Mouse (Mus musculus): ENCODE results near the gene Aqp12. TPM values are rescaled to one million over a fixed set of nuclear protein-coding genes. Genes with fewer than 3 reads are reported as not detected.

The Aqp12 gene
- total and polyA plus RNA-seq, 3 experiments: not detected

GRCm38 (mm10) chr1:93014460-93014859 lies 8.3 kb downstream of the Aqp12 start:
- H3K4me1 ChIP-seq (ENCODE audit: control insufficient read depth in 1 of 2, insufficient read depth in 2 of 2): peaks cover 14 to 51% of the 10 kb centered on the region in 2 experiments
- peak; percentile 79 for DNase-seq (ENCODE audit: extremely low read depth)
- no peak overlapping the region for H3K27ac ChIP-seq (ENCODE audit: insufficient read depth, low read depth)
- in situ Hi-C loops (cut with MboI; ENCODE audit: low pct_ligation_motif_present, low pct_unique_long_range_greater_than_20kb, low sequenced_read_pairs): loop anchor here (5.0 kb wide), 2 partner anchors 57 to 68 kb away; no protein-coding TSS in a partner anchor
- no peak overlapping the region for H3K4me3 ChIP-seq (replicated peaks in 1 of 3; ENCODE audit: low read depth in 2 of 3, low read length in 2 of 3, poor library complexity in 1 of 3)
- H3K79me2 ChIP-seq (replicated peaks; ENCODE audit: control insufficient read depth, extremely low read depth, insufficient read depth, poor library complexity, severe bottlenecking): no peaks in the 10 kb centered on the region
- no peaks in the 10 kb centered on the region for H3K36me3 ChIP-seq (replicated peaks in 1 of 2; ENCODE audit: control insufficient read depth in 1 of 2, insufficient read depth in 1 of 2, low read length in 1 of 2)
- dilution Hi-C loops (cut with MboI; ENCODE audit: extremely low pct_ligation_motif_present, extremely low pct_unique_long_range_greater_than_20kb, low sequenced_read_pairs): no loop called here
- TF ChIP-seq MAFK (IDR thresholded peaks at IDR 0.05; ENCODE audit: insufficient replicate concordance, low read length): no peak
- TF ChIP-seq SMC3 (IDR thresholded peaks at IDR 0.05; ENCODE audit: low read depth, low read length): peak; percentile 96
- no peak for TF ChIP-seq BHLHE40 (IDR thresholded peaks at IDR 0.05; ENCODE audit: low read depth, low read length)
- TF ChIP-seq CTCF (conservative IDR thresholded peaks at IDR 0.05 in 1 of 2, IDR thresholded peaks at IDR 0.05 in 1 of 2; ENCODE audit: low read depth in 2 of 2, low read length in 2 of 2): peak; percentile 91 to 93
- TF ChIP-seq ETS1 (conservative IDR thresholded peaks at IDR 0.05; ENCODE audit: low read depth, low read length): no peak
- TF ChIP-seq RAD21 (IDR thresholded peaks at IDR 0.05; ENCODE audit: low read depth, low read length): peak; percentile 71
- peaks cover 9% of the 10 kb centered on the region for H3K27me3 ChIP-seq (replicated peaks)
- no peak overlapping the region for H3K9ac ChIP-seq (ENCODE audit: insufficient read depth, low read depth)
- no peaks in the 10 kb centered on the region for H3K9me3 ChIP-seq (replicated peaks; ENCODE audit: low read length)
- H3K4me2 ChIP-seq (ENCODE audit: insufficient read depth, low read depth, poor library complexity, severe bottlenecking): no peak overlapping the region

GRCm38 (mm10) chr1:93015136-93015535 lies 9.0 kb downstream of the Aqp12 start:
- Histone ChIP-seq H3K79me2 (replicated peaks; ENCODE audit: control insufficient read depth, extremely low read depth, insufficient read depth, poor library complexity, severe bottlenecking) (no peaks in the 10 kb centered on the region), H3K36me3 (replicated peaks in 1 of 2; ENCODE audit: control insufficient read depth in 1 of 2, insufficient read depth in 1 of 2, low read length in 1 of 2) (no peaks in the 10 kb centered on the region), H3K27me3 (replicated peaks) (peaks cover 15% of the 10 kb centered on the region), H3K4me2 (ENCODE audit: insufficient read depth, low read depth, poor library complexity, severe bottlenecking) (no peak overlapping the region), H3K9me3 (replicated peaks; ENCODE audit: low read length) (no peaks in the 10 kb centered on the region), H3K4me3 (replicated peaks in 1 of 3; ENCODE audit: low read depth in 2 of 3, low read length in 2 of 3, poor library complexity in 1 of 3) (no peak overlapping the region), H3K9ac (ENCODE audit: insufficient read depth, low read depth) (no peak overlapping the region), H3K27ac (ENCODE audit: insufficient read depth, low read depth) (no peak overlapping the region), H3K4me1 (ENCODE audit: control insufficient read depth in 1 of 2, insufficient read depth in 2 of 2) (peaks cover 9 to 44% of the 10 kb centered on the region in 2 experiments)
- in situ Hi-C loops (cut with MboI; ENCODE audit: low pct_ligation_motif_present, low pct_unique_long_range_greater_than_20kb, low sequenced_read_pairs): no loop called here
- dilution Hi-C loops (cut with MboI; ENCODE audit: extremely low pct_ligation_motif_present, extremely low pct_unique_long_range_greater_than_20kb, low sequenced_read_pairs): no loop called here
- no peak for TF ChIP-seq POLR2AphosphoS2 (IDR thresholded peaks at IDR 0.05; ENCODE audit: low read depth, low read length)
- TF ChIP-seq NRF1 (IDR thresholded peaks at IDR 0.05; ENCODE audit: low read depth, low read length): no peak
- no peak for TF ChIP-seq TBP (conservative IDR thresholded peaks at IDR 0.05; ENCODE audit: low read depth, low read length)
- no peak for TF ChIP-seq USF2 (conservative IDR thresholded peaks at IDR 0.05; ENCODE audit: low read depth, low read length)
- TF ChIP-seq E2F4 (IDR thresholded peaks at IDR 0.05; ENCODE audit: insufficient replicate concordance, low read depth, low read length): no peak
- TF ChIP-seq IRF4 (IDR thresholded peaks at IDR 0.05; ENCODE audit: low read depth, low read length): no peak
- no peak for TF ChIP-seq MYC (IDR thresholded peaks at IDR 0.05; ENCODE audit: low read depth, low read length)
- DNase-seq (ENCODE audit: extremely low read depth): no peak

- no peaks in the 10 kb centered on the region for H3K36me3 ChIP-seq (replicated peaks in 1 of 2; ENCODE audit: control insufficient read depth in 1 of 2, insufficient read depth in 1 of 2, low read length in 1 of 2)
- H3K9me3 ChIP-seq (replicated peaks; ENCODE audit: low read length): no peaks in the 10 kb centered on the region
- H3K79me2 ChIP-seq (replicated peaks; ENCODE audit: control insufficient read depth, extremely low read depth, insufficient read depth, poor library complexity, severe bottlenecking): no peaks in the 10 kb centered on the region
- no peak overlapping the region for H3K4me3 ChIP-seq (replicated peaks in 1 of 3; ENCODE audit: low read depth in 2 of 3, low read length in 2 of 3, poor library complexity in 1 of 3)
- H3K27ac ChIP-seq (ENCODE audit: insufficient read depth, low read depth): no peak overlapping the region
- peaks cover 6 to 31% of the 10 kb centered on the region in 2 experiments for H3K4me1 ChIP-seq (ENCODE audit: control insufficient read depth in 1 of 2, insufficient read depth in 2 of 2)
- H3K4me2 ChIP-seq (ENCODE audit: insufficient read depth, low read depth, poor library complexity, severe bottlenecking): no peak overlapping the region
- in situ Hi-C loops (cut with MboI; ENCODE audit: low pct_ligation_motif_present, low pct_unique_long_range_greater_than_20kb, low sequenced_read_pairs) (no loop called here), dilution Hi-C loops (cut with MboI; ENCODE audit: extremely low pct_ligation_motif_present, extremely low pct_unique_long_range_greater_than_20kb, low sequenced_read_pairs) (no loop called here)
- TF ChIP-seq NRF1 (IDR thresholded peaks at IDR 0.05; ENCODE audit: low read depth, low read length) (no peak), CHD1 (IDR thresholded peaks at IDR 0.05; ENCODE audit: low read depth, low read length) (no peak), BHLHE40 (IDR thresholded peaks at IDR 0.05; ENCODE audit: low read depth, low read length) (no peak), ZC3H11A (IDR thresholded peaks at IDR 0.05; ENCODE audit: low read depth, low read length) (no peak), MXI1 (IDR thresholded peaks at IDR 0.05; ENCODE audit: low read depth, low read length) (no peak), UBTF (IDR thresholded peaks at IDR 0.05; ENCODE audit: low read depth, low read length) (no peak), HCFC1 (IDR thresholded peaks at IDR 0.05; ENCODE audit: low read depth, low read length) (no peak), KAT2A (IDR thresholded peaks at IDR 0.05; ENCODE audit: insufficient replicate concordance, low read length) (no peak), PAX5 (IDR thresholded peaks at IDR 0.05; ENCODE audit: low read length) (no peak), RCOR1 (conservative IDR thresholded peaks at IDR 0.05; ENCODE audit: low read depth, low read length) (no peak)
- H3K9ac ChIP-seq (ENCODE audit: insufficient read depth, low read depth): no peak overlapping the region
- DNase-seq (ENCODE audit: extremely low read depth): no peak
- peaks cover 50% of the 10 kb centered on the region for H3K27me3 ChIP-seq (replicated peaks)
Observed at GRCm38 (mm10) chr1:93018716-93019115, 12.6 kb downstream of the Aqp12 start.

Measured in CH12.LX (cell line).